Mouse (Mus musculus): ENCODE data around the gene Supt4a.

GRCm38 (mm10) chr11:87734346-87734745 lies 3.0 kb upstream of the Supt4a start:
- TF ChIP-seq POLR2AphosphoS5 (IDR thresholded peaks at IDR 0.05; ENCODE audit: insufficient replicate concordance, low read depth, low read length): no peak
- no peak for TF ChIP-seq CTCF (IDR thresholded peaks at IDR 0.05; ENCODE audit: low read depth, low read length)
- no peak for TF ChIP-seq GATA1 (IDR thresholded peaks at IDR 0.05; ENCODE audit: borderline replicate concordance, low read length)
